Mouse (Mus musculus): ENCODE results near the gene P2rx5. TPM values are rescaled to one million over a fixed set of nuclear protein-coding genes. Genes with fewer than 3 reads are reported as not detected.

P2rx5 gene
- polyA plus RNA-seq, 1 experiment from 2014 or later = 0.65 TPM

DNA sequence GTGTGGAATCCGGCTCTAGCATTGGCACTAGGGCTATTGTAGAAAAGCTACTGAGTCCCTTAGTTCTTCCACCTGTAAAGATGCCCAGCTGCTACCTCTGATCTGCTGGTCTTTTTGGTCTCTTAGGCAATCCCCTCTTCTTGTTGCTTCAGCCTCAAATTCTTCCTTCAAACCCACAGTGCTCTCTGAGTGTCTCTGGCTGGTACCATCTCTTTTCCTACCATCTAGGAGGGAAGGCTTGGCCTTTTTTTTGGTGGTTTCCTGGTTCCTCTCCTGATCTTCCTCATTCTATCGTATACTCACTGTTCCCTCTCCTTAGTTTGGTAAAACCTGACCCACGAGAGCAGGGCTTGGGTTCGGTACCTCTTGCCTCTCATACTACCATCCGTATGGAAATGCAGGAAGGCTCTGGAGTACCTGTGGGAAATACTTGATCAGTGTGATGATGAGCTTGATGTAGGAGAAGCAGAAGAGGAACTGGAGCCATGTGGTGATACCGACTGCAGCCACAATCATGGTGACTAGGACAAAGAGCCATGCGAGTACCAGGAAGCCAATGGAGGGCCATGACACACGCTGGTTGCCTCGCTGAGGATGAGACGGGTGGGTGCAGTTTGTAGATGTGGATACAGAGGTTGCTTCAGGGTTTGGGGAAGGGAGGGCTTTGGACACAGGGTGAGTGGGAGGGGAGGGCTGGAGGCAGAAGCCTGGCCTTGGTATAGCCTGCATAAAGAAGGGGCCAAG lies 25.8 kb downstream of the P2rx5 start:
- no peak overlapping the region for H3K4me2 ChIP-seq (ENCODE audit: low read depth, low read length)
- no peaks in the 10 kb centered on the region for H3K4me1 ChIP-seq (ENCODE audit: control insufficient read depth, insufficient read depth, low read length)
- H3K9ac ChIP-seq (ENCODE audit: low read length) = no peak overlapping the region
- H3K27me3 ChIP-seq (ENCODE audit: control insufficient read depth, insufficient read depth, low read length) = no peaks in the 10 kb centered on the region
- no peak overlapping the region for H3K4me3 ChIP-seq (replicated peaks; ENCODE audit: low read length)
- H3K9me3 ChIP-seq (replicated peaks; ENCODE audit: control insufficient read depth, low read length) = no peaks in the 10 kb centered on the region
- H3K36me3 ChIP-seq (ENCODE audit: control insufficient read depth, insufficient read depth, low read length) = peaks cover 3% of the 10 kb centered on the region; the same call in 1 of the 2 replicates
- no peak overlapping the region for H3K27ac ChIP-seq (ENCODE audit: low read length)
- ATAC-seq (ENCODE audit: insufficient read depth, low FRiP score) = no peak
- WGBS = 87% methylated on average over 10 of the region's 10 CpGs

GRCm38 (mm10) chr11:73187231-73187630 lies 27.0 kb downstream of the P2rx5 start:
- WGBS = 88% methylated on average over 6 of the region's 6 CpGs
- no peak overlapping the region for H3K4me2 ChIP-seq (ENCODE audit: low read depth, low read length)
- no peaks in the 10 kb centered on the region for H3K4me1 ChIP-seq (ENCODE audit: control insufficient read depth, insufficient read depth, low read length)
- no peaks in the 10 kb centered on the region for H3K27me3 ChIP-seq (ENCODE audit: control insufficient read depth, insufficient read depth, low read length)
- H3K27ac ChIP-seq (ENCODE audit: low read length) = no peak overlapping the region
- H3K4me3 ChIP-seq (replicated peaks; ENCODE audit: low read length) = no peak overlapping the region
- H3K36me3 ChIP-seq (ENCODE audit: control insufficient read depth, insufficient read depth, low read length) = peaks cover 1% of the 10 kb centered on the region; the same call in 1 of the 2 replicates
- no peak for ATAC-seq (ENCODE audit: insufficient read depth, low FRiP score)
- H3K9ac ChIP-seq (ENCODE audit: low read length) = no peak overlapping the region
- H3K9me3 ChIP-seq (replicated peaks; ENCODE audit: control insufficient read depth, low read length) = no peaks in the 10 kb centered on the region

GRCm38 (mm10) chr11:73193047-73193446 lies 32.8 kb downstream of the P2rx5 start:
- WGBS = 68% methylated on average over 6 of the region's 6 CpGs
- Histone ChIP-seq H3K4me3 (replicated peaks; ENCODE audit: low read length) (no peak overlapping the region), H3K4me1 (ENCODE audit: control insufficient read depth, insufficient read depth, low read length) (no peaks in the 10 kb centered on the region), H3K9ac (ENCODE audit: low read length) (no peak overlapping the region), H3K36me3 (ENCODE audit: control insufficient read depth, insufficient read depth, low read length) (0 out of 2 replicates have a peak, but pooled peaks cover 3% of the 10 kb centered on the region), H3K9me3 (replicated peaks; ENCODE audit: control insufficient read depth, low read length) (no peaks in the 10 kb centered on the region), H3K27ac (ENCODE audit: low read length) (no peak overlapping the region), H3K4me2 (ENCODE audit: low read depth, low read length) (no peak overlapping the region), H3K27me3 (ENCODE audit: control insufficient read depth, insufficient read depth, low read length) (no peaks in the 10 kb centered on the region)
- no peak for ATAC-seq (ENCODE audit: insufficient read depth, low FRiP score)

GRCm38 (mm10) chr11:73194444-73194843 lies 34.2 kb downstream of the P2rx5 start:
- no peaks in the 10 kb centered on the region for H3K27me3 ChIP-seq (ENCODE audit: control insufficient read depth, insufficient read depth, low read length)
- 0 out of 2 replicates have a peak, but pooled peaks cover 3% of the 10 kb centered on the region for H3K36me3 ChIP-seq (ENCODE audit: control insufficient read depth, insufficient read depth, low read length)
- ATAC-seq (ENCODE audit: insufficient read depth, low FRiP score) = no peak
- 72% methylated on average over 2 of the region's 2 CpGs for WGBS
- no peak overlapping the region for H3K27ac ChIP-seq (ENCODE audit: low read length)
- H3K4me1 ChIP-seq (ENCODE audit: control insufficient read depth, insufficient read depth, low read length) = no peaks in the 10 kb centered on the region
- H3K4me2 ChIP-seq (ENCODE audit: low read depth, low read length) = no peak overlapping the region
- H3K9ac ChIP-seq (ENCODE audit: low read length) = no peak overlapping the region
- no peaks in the 10 kb centered on the region for H3K9me3 ChIP-seq (replicated peaks; ENCODE audit: control insufficient read depth, low read length)
- H3K4me3 ChIP-seq (replicated peaks; ENCODE audit: low read length) = no peak overlapping the region

- Histone ChIP-seq H3K36me3 (ENCODE audit: control insufficient read depth, insufficient read depth, low read length) (0 out of 2 replicates have a peak, but pooled peaks cover 3% of the 10 kb centered on the region), H3K9me3 (replicated peaks; ENCODE audit: control insufficient read depth, low read length) (no peaks in the 10 kb centered on the region), H3K4me1 (ENCODE audit: control insufficient read depth, insufficient read depth, low read length) (0 out of 2 replicates have a peak, but pooled peaks cover 3% of the 10 kb centered on the region), H3K9ac (ENCODE audit: low read length) (peak overlapping the region; percentile 86), H3K27me3 (ENCODE audit: control insufficient read depth, insufficient read depth, low read length) (no peaks in the 10 kb centered on the region), H3K4me3 (replicated peaks; ENCODE audit: low read length) (peak overlapping the region; percentile 70), H3K4me2 (ENCODE audit: low read depth, low read length) (peak overlapping the region; percentile 91), H3K27ac (ENCODE audit: low read length) (no peak overlapping the region)
- 5% methylated on average over 1 of the region's 1 CpGs for WGBS
- ATAC-seq (ENCODE audit: insufficient read depth, low FRiP score) = no peak
Measured at GRCm38 (mm10) chr11:73198190-73198589, 38.0 kb downstream of the P2rx5 start.

- peak within 1 kb of the TSS; percentile 91 for H3K4me2 ChIP-seq (ENCODE audit: low read depth, low read length)
- peak within 1 kb of the TSS; percentile 6; the same call in 1 of the 2 replicates for H3K27ac ChIP-seq (ENCODE audit: low read length)
Measured at GRCm38 (mm10) chr11:73198603-73199229, 38.5 kb downstream of the P2rx5 start, which contains the start of gene Ctns. Gene Ctns, minus strand, starts transcription at chr11:73199042.

DNA sequence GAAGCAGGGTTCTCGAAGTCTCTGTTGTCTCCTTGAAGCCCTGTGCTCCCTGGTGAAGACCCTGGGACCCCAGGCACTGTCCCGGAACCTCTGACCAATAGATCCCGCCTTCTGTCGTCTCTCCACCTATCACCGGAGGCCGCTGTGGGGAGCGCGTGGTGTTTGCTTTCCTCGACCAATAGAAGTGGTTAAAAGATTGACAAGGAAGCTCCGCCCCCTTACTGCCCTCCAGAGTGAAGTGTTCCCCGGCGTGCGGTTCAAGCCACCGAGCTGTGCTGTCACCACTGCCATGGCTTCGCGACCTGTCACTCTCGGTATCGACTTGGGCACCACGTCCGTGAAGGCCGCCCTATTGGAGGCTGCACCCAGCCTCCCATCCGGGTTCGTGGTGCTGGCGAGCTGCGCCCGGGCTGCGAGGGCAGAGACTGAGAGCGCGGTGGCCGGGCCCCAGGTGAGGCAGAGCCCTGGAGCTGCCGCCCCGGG lies 39.0 kb downstream of the P2rx5 start, which contains the start of gene Shpk:
Shpk (plus strand) TSS at position 231 of the 483 bp plus-strand sequence.
- Histone ChIP-seq H3K27ac (ENCODE audit: low read length) (peak within 1 kb of the TSS; percentile 6; the same call in 1 of the 2 replicates), H3K9me3 (replicated peaks; ENCODE audit: control insufficient read depth, low read length) (no peaks in the 10 kb centered on the region), H3K9ac (ENCODE audit: low read length) (peak within 1 kb of the TSS; percentile 86), H3K4me1 (ENCODE audit: control insufficient read depth, insufficient read depth, low read length) (0 out of 2 replicates have a peak, but pooled peaks cover 3% of the 10 kb centered on the region), H3K36me3 (ENCODE audit: control insufficient read depth, insufficient read depth, low read length) (0 out of 2 replicates have a peak, but pooled peaks cover 3% of the 10 kb centered on the region), H3K4me2 (ENCODE audit: low read depth, low read length) (peak within 1 kb of the TSS; percentile 91), H3K27me3 (ENCODE audit: control insufficient read depth, insufficient read depth, low read length) (no peaks in the 10 kb centered on the region), H3K4me3 (replicated peaks; ENCODE audit: low read length) (peak within 1 kb of the TSS; percentile 70)
- under 1% methylated on average over 32 of the region's 32 CpGs for whole genome bisulfite sequencing
- ATAC-seq (ENCODE audit: insufficient read depth, low FRiP score) = peak; percentile 97

More at GRCm38 (mm10) chr11:73198603-73199229, 38.5 kb downstream of the P2rx5 start, which contains the start of gene Ctns:
- Histone ChIP-seq H3K9ac (ENCODE audit: low read length) (peak within 1 kb of the TSS; percentile 86), H3K4me1 (ENCODE audit: control insufficient read depth, insufficient read depth, low read length) (0 out of 2 replicates have a peak, but pooled peaks cover 3% of the 10 kb centered on the region), H3K36me3 (ENCODE audit: control insufficient read depth, insufficient read depth, low read length) (0 out of 2 replicates have a peak, but pooled peaks cover 3% of the 10 kb centered on the region), H3K9me3 (replicated peaks; ENCODE audit: control insufficient read depth, low read length) (no peaks in the 10 kb centered on the region), H3K27me3 (ENCODE audit: control insufficient read depth, insufficient read depth, low read length) (no peaks in the 10 kb centered on the region), H3K4me3 (replicated peaks; ENCODE audit: low read length) (peak within 1 kb of the TSS; percentile 70)
- peak; percentile 95 for ATAC-seq (ENCODE audit: insufficient read depth, low FRiP score)
- WGBS = 1% methylated on average over 22 of the region's 22 CpGs

- whole genome bisulfite sequencing = 3% methylated on average over 12 of the region's 12 CpGs
- H3K4me1 ChIP-seq (ENCODE audit: control insufficient read depth, insufficient read depth, low read length) = 0 out of 2 replicates have a peak, but pooled peaks cover 3% of the 10 kb centered on the region
- H3K9me3 ChIP-seq (replicated peaks; ENCODE audit: control insufficient read depth, low read length) = no peaks in the 10 kb centered on the region
- no peak overlapping the region for H3K27ac ChIP-seq (ENCODE audit: low read length)
- peak overlapping the region; percentile 70 for H3K4me3 ChIP-seq (replicated peaks; ENCODE audit: low read length)
- 0 out of 2 replicates have a peak, but pooled peaks cover 3% of the 10 kb centered on the region for H3K36me3 ChIP-seq (ENCODE audit: control insufficient read depth, insufficient read depth, low read length)
- no peak for ATAC-seq (ENCODE audit: insufficient read depth, low FRiP score)
- H3K27me3 ChIP-seq (ENCODE audit: control insufficient read depth, insufficient read depth, low read length) = no peaks in the 10 kb centered on the region
- peak overlapping the region; percentile 91 for H3K4me2 ChIP-seq (ENCODE audit: low read depth, low read length)
- H3K9ac ChIP-seq (ENCODE audit: low read length) = peak overlapping the region; percentile 86
Measured at GRCm38 (mm10) chr11:73199879-73200278, 39.7 kb downstream of the P2rx5 start.

Data from stomach, embryonic 16.5 days (tissue).